In genomic region chr5:131088866-131089265, GRCm38 (mm10) we compare ENCODE assay signal across 16 mouse cellular contexts.
A peak's percentile ranks its signal among the peaks of the same experiment; 100 is the strongest.
DNase-seq lines count a peak whose midpoint lies in the region; ATAC-seq and TF ChIP-seq lines count a peak whose summit lies in the region.
"Had no signal": no experiment of that assay in that cellular context is flagged by ENCODE, and none has a peak within 500 bp of the region (broad histone marks: within the 10 kb centered on the region; RNA-seq: fewer than 3 reads in every experiment).

No protein-coding gene starts in this region.

- H3K36me3 ChIP-seq in embryonic facial prominence, embryonic 11.5 days (replicated peaks; ENCODE audit: control insufficient read depth, insufficient read depth, low read depth, low read length): no peaks in the 10 kb centered on the region
- H3K36me3 ChIP-seq in embryonic facial prominence, embryonic 10.5 days (replicated peaks): no peaks in the 10 kb centered on the region
- no peaks in the 10 kb centered on the region for H3K36me3 ChIP-seq in limb, embryonic 14.5 days (ENCODE audit: control insufficient read depth, insufficient read depth, low read length)
- H3K36me3 ChIP-seq: forebrain, embryonic 15.5 days; heart, embryonic 13.5 days; hindbrain, embryonic 15.5 days; liver, embryonic 13.5 days had no signal

- no peak for TF ChIP-seq POLR2A in brain, embryonic 14.5 days (IDR thresholded peaks at IDR 0.05; ENCODE audit: borderline replicate concordance, extremely low read depth, insufficient read depth, insufficient read length, poor library complexity, severe bottlenecking)
- no peak for TF ChIP-seq POLR2A in limb, embryonic 14.5 days (IDR thresholded peaks at IDR 0.05; ENCODE audit: borderline replicate concordance, extremely low read depth, insufficient read depth, insufficient read length)

- ATAC-seq in embryonic facial prominence, embryonic 11.5 days (replicated peaks; ENCODE audit: insufficient number of reproducible peaks, low FRiP score, low TSS enrichment, low read depth): no peak
- ATAC-seq in limb, embryonic 14.5 days (ENCODE audit: low FRiP score, low read depth): peak; percentile 43; the same call in 1 of the 2 replicates
- ATAC-seq: forebrain, embryonic 15.5 days had no signal

- no peak overlapping the region for H3K9ac ChIP-seq in embryonic facial prominence, embryonic 11.5 days (replicated peaks; ENCODE audit: low read length)
- no peak overlapping the region for H3K9ac ChIP-seq in limb, embryonic 14.5 days (ENCODE audit: low read depth, low read length, severe bottlenecking)
- H3K9ac ChIP-seq: forebrain, embryonic 15.5 days; heart, embryonic 13.5 days; hindbrain, embryonic 15.5 days; liver, embryonic 13.5 days had no signal

- no peak overlapping the region for H3K4me2 ChIP-seq in embryonic facial prominence, embryonic 11.5 days (ENCODE audit: low read depth, low read length)
- no peak overlapping the region for H3K4me2 ChIP-seq in limb, embryonic 14.5 days (replicated peaks; ENCODE audit: low read depth, low read length, severe bottlenecking)
- H3K4me2 ChIP-seq: forebrain, embryonic 15.5 days; heart, embryonic 13.5 days; hindbrain, embryonic 15.5 days; liver, embryonic 13.5 days had no signal

- H3K4me3 ChIP-seq in embryonic facial prominence, embryonic 11.5 days (ENCODE audit: low read depth, low read length): no peak overlapping the region
- H3K4me3 ChIP-seq in embryonic facial prominence, embryonic 10.5 days: no peak overlapping the region
- no peak overlapping the region for H3K4me3 ChIP-seq in layer of hippocampus, adult 2 months
- H3K4me3 ChIP-seq in limb, embryonic 14.5 days (replicated peaks; ENCODE audit: low read length): no peak overlapping the region
- H3K4me3 ChIP-seq: forebrain, embryonic 15.5 days; heart, embryonic 13.5 days; hindbrain, embryonic 15.5 days; liver, embryonic 13.5 days; myocyte had no signal

- peak; percentile 39 for DNase-seq in embryonic facial prominence, embryonic 11.5 days (ENCODE audit: low spot score)
- DNase-seq in embryonic facial prominence, embryonic 10.5 days (ENCODE audit: low spot score): no peak
- no peak for DNase-seq in layer of hippocampus, adult 2 months (ENCODE audit: low spot score in 2 of 2)
- DNase-seq in layer of hippocampus, adult 11-12 months (ENCODE audit: low spot score): no peak
- DNase-seq in brain, embryonic 14.5 days (ENCODE audit: low read depth): peak; percentile 48
- peak; percentile 54 for DNase-seq in limb, embryonic 14.5 days (ENCODE audit: low spot score)
- no peak for DNase-seq in adrenal gland, postnatal 4 days (ENCODE audit: low spot score in 2 of 2)
- DNase-seq in frontal cortex, postnatal 25 days (ENCODE audit: low spot score in 2 of 2): no peak
- DNase-seq: adrenal gland, postnatal 36 days; cerebellum, adult 11 months; gastrocnemius, postnatal 25 days; liver, embryonic 13.5 days had no signal

- no peaks in the 10 kb centered on the region for H3K27me3 ChIP-seq in embryonic facial prominence, embryonic 11.5 days (ENCODE audit: control insufficient read depth, insufficient read depth, low read length)
- no peaks in the 10 kb centered on the region for H3K27me3 ChIP-seq in embryonic facial prominence, embryonic 10.5 days (replicated peaks; ENCODE audit: low read depth, poor library complexity, severe bottlenecking)
- no peaks in the 10 kb centered on the region for H3K27me3 ChIP-seq in limb, embryonic 14.5 days (ENCODE audit: control insufficient read depth, insufficient read depth, low read length)
- H3K27me3 ChIP-seq: forebrain, embryonic 15.5 days; heart, embryonic 13.5 days; hindbrain, embryonic 15.5 days; liver, embryonic 13.5 days had no signal

- no peak overlapping the region for H3K27ac ChIP-seq in embryonic facial prominence, embryonic 11.5 days (replicated peaks; ENCODE audit: low read depth, low read length)
- no peak overlapping the region for H3K27ac ChIP-seq in embryonic facial prominence, embryonic 10.5 days (replicated peaks)
- peak overlapping the region; percentile 89 for H3K27ac ChIP-seq in layer of hippocampus, adult 2 months
- H3K27ac ChIP-seq in limb, embryonic 14.5 days (replicated peaks; ENCODE audit: low read depth, low read length): no peak overlapping the region
- H3K27ac ChIP-seq: forebrain, embryonic 15.5 days; heart, embryonic 13.5 days; hindbrain, embryonic 15.5 days; liver, embryonic 13.5 days had no signal

- WGBS in embryonic facial prominence, embryonic 11.5 days: 60% methylated on average over 11 of the region's 11 CpGs
- WGBS in embryonic facial prominence, embryonic 10.5 days: 70% methylated on average over 11 of the region's 11 CpGs
- WGBS in limb, embryonic 14.5 days: 42% methylated on average over 11 of the region's 11 CpGs

- no peaks in the 10 kb centered on the region for H3K4me1 ChIP-seq in embryonic facial prominence, embryonic 11.5 days (ENCODE audit: control insufficient read depth, insufficient read depth, low read length)
- peaks cover 13% of the 10 kb centered on the region for H3K4me1 ChIP-seq in embryonic facial prominence, embryonic 10.5 days
- 0 out of 2 replicates have a peak, but pooled peaks cover 5% of the 10 kb centered on the region for H3K4me1 ChIP-seq in limb, embryonic 14.5 days (ENCODE audit: control insufficient read depth, insufficient read depth, low read length)
- H3K4me1 ChIP-seq: heart, embryonic 13.5 days; liver, embryonic 13.5 days had no signal

- TF ChIP-seq CTCF in layer of hippocampus, adult 2 months (conservative IDR thresholded peaks at IDR 0.05): no peak
- no peak for TF ChIP-seq CTCF in brain, embryonic 14.5 days (IDR thresholded peaks at IDR 0.05; ENCODE audit: borderline replicate concordance, extremely low read depth, insufficient read depth, insufficient read length)

- H3K9me3 ChIP-seq in embryonic facial prominence, embryonic 11.5 days (replicated peaks; ENCODE audit: control insufficient read depth, low read length): no peaks in the 10 kb centered on the region
- no peaks in the 10 kb centered on the region for H3K9me3 ChIP-seq in embryonic facial prominence, embryonic 10.5 days
- no peaks in the 10 kb centered on the region for H3K9me3 ChIP-seq in limb, embryonic 14.5 days (ENCODE audit: control insufficient read depth, low read length)
- H3K9me3 ChIP-seq: forebrain, embryonic 15.5 days; hindbrain, embryonic 15.5 days had no signal

Comparison
In these comparisons a context has a peak if more than half of its experiments do, and no peak if none do; other contexts are left out.
1. DNase-seq: peak in embryonic facial prominence, embryonic 11.5 days (single experiment), brain, embryonic 14.5 days (single experiment) and limb, embryonic 14.5 days (single experiment); none in embryonic facial prominence, embryonic 10.5 days (single experiment), layer of hippocampus, adult 2 months (0 of 2), layer of hippocampus, adult 11-12 months (single experiment), adrenal gland, postnatal 4 days (0 of 2) and frontal cortex, postnatal 25 days (0 of 2).